Mouse (Mus musculus) liver, postnatal 0 days (tissue): ENCODE results near the gene Lrrc32. TPM values are rescaled to one million over a fixed set of nuclear protein-coding genes. Genes with fewer than 3 reads are reported as not detected.

Experiments used
- ATAC-seq: fragments of 200-750 bp; cut with Nextera tagmentation; 2 replicates; pipeline ENCODE4 v1.8.0; 2017; ENCODE audit warnings: mild to moderate bottlenecking, moderate library complexity
- DNase-seq: peaks from one replicate; pipeline ENCODE4 v3.0.0-alpha.2; 2016
- H3K27ac ChIP-seq: fragments of 300-500 bp; sonication (generic); 2 replicates; pipeline ENCODE4 v1.5.1; 2014; ENCODE audit warnings: antibody characterized with exemption, moderate library complexity, mild to moderate bottlenecking, low read depth
- H3K27me3 ChIP-seq: fragments of 300-500 bp; sonication (generic); 2 replicates; pipeline ENCODE4 v1.6.1; 2014; ENCODE audit warnings: low read length, control low read depth, mixed read lengths; ENCODE audit not compliant: insufficient read depth
- H3K36me3 ChIP-seq: fragments of 300-500 bp; sonication (generic); replicated peaks from 2 replicates; pipeline ENCODE4 v1.6.1; 2014; ENCODE audit warnings: mild to moderate bottlenecking, control low read depth, low read length, moderate library complexity, mixed read lengths; ENCODE audit not compliant: insufficient read depth
- H3K4me1 ChIP-seq: fragments of 300-500 bp; sonication (generic); 2 replicates; pipeline ENCODE4 v1.6.1; 2014; ENCODE audit warnings: antibody characterized with exemption, mild to moderate bottlenecking, control low read depth; ENCODE audit not compliant: insufficient read depth
- H3K4me2 ChIP-seq: fragments of 300-500 bp; sonication (generic); 2 replicates; pipeline ENCODE4 v1.6.1; 2014; ENCODE audit warnings: low read depth, mild to moderate bottlenecking, low read length, moderate library complexity, mixed read lengths
- H3K4me3 ChIP-seq: fragments of 300-500 bp; sonication (generic); 2 replicates; pipeline ENCODE4 v1.5.1; 2014; ENCODE audit warnings: low read depth, low read length
- H3K9ac ChIP-seq: fragments of 300-500 bp; sonication (generic); replicated peaks from 2 replicates; pipeline ENCODE4 v1.6.1; 2014; ENCODE audit warnings: mild to moderate bottlenecking, moderate library complexity
- H3K9me3 ChIP-seq: fragments of 300-500 bp; sonication (generic); 2 replicates; pipeline ENCODE4 v1.6.1; 2016; ENCODE audit warnings: mild to moderate bottlenecking, control low read depth, low read length, mixed read lengths
- CTCF ChIP-seq: sonication (generic); IDR thresholded peaks from 2 replicates; pipeline ENCODE4 v1.5.1; 2016; ENCODE audit warnings: antibody characterized with exemption, low read depth
- EP300 ChIP-seq: IDR thresholded peaks from 2 replicates; pipeline ENCODE4 v1.6.1; 2016; ENCODE audit warnings: antibody characterized with exemption, low read depth, mild to moderate bottlenecking
- WGBS: fragments of 180-500 bp; shearing (Covaris S2); extraction: QIAGEN DNeasy Blood & Tissue Kit; methylation state at CpG from one replicate; pipeline ENCODE4 v1.1.7; 2014; ENCODE audit not compliant: insufficient replicate concordance; 5-methylcytosine and 5-hydroxymethylcytosine counted together
- polyA plus RNA-seq: library from polyadenylated mRNA; unstranded; fragments of >200 nt; fragmentation: Nextera tagmentation; extraction: Ambion mirVana; gene quantifications from 2 replicates; pipeline ENCODE4 v1.2.1, GENCODE M21; 2015

Lrrc32 gene
- polyA plus RNA-seq, 1 experiment from 2014 or later = 6.2 TPM

DNA sequence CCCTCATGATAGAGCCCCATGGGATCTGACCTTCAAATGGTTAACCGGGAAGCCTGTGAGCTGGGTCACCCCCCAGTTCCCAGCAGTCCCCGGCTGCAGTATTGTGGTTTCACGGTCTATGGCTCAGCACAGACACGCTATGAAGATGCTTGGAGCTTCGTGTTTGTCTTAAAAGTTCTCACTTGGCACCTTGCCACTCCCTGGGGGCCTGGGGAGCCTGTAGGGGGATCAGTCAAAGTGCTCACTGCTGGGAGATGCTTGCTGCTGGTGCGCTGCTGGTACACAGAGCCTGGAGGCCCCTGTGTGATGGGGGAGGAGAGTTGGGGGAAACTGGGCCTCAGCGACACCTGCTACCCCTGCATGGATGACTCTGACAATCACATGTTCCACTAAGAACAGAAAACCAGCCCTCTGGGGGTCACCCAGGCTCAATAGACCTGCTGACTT, 2.6 kb upstream of the Lrrc32 start:
- TF ChIP-seq CTCF = no peak
- no peak for TF ChIP-seq EP300
- H3K4me1 ChIP-seq = peaks cover 10% of the 10 kb centered on the region
- no peaks in the 10 kb centered on the region for H3K9me3 ChIP-seq
- H3K36me3 ChIP-seq = no peaks in the 10 kb centered on the region
- no peak overlapping the region for H3K4me3 ChIP-seq
- DNase-seq (peak; percentile 66), ATAC-seq (peak; percentile 35)
- no peak overlapping the region for H3K4me2 ChIP-seq
- peaks cover 25% of the 10 kb centered on the region for H3K27me3 ChIP-seq
- no peak overlapping the region for H3K9ac ChIP-seq
- WGBS = 50% methylated on average over 7 of the region's 7 CpGs
- H3K27ac ChIP-seq = peak overlapping the region; percentile 48

DNA sequence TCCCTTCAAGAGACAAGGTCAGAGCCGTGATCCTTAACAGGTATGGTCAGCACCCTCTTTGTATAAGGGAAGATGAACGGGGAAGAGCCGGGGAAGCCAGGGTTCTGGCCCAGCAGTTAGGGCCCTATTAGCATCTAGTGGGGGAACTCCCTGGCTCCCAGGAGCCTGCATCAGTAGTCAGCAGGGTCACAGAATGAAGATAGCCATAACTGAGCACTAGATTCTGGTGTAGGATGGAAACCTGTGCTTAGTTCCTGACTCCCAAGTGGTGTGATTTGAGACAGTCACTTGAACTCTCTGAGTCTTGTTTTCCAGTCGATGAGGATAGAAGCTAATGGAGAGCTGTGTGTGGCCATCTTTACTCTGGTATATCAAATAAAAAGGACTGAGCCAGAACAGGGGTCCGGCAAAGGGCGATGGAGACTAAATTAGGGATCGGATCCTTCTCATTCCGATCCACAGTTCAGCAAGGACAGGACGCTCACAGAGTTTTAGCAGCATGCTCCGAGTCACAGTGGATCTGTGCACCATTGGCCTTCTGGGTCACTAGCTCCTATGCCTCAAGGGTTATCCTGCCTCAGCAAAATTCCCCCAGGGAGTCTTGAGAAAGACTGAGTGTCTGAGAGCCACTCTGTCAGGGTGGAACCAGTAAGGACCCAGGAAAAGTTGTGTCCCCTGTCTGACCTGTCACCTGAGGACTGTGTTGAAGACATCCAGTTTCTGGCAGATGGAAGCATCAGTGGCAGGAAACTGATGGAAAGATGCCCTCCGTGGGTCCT, 1.7 kb upstream of the Lrrc32 start:
- Histone ChIP-seq H3K9me3 (no peaks in the 10 kb centered on the region), H3K4me3 (no peak overlapping the region), H3K27me3 (peaks cover 27% of the 10 kb centered on the region), H3K9ac (no peak overlapping the region), H3K4me1 (peaks cover 10% of the 10 kb centered on the region), H3K27ac (peak overlapping the region; percentile 48; the same call in 1 of the 2 replicates), H3K36me3 (no peaks in the 10 kb centered on the region), H3K4me2 (no peak overlapping the region)
- 79% methylated on average over 11 of the region's 11 CpGs for WGBS
- DNase-seq (no peak), ATAC-seq (no peak)
- TF ChIP-seq CTCF (no peak), EP300 (no peak)

DNA sequence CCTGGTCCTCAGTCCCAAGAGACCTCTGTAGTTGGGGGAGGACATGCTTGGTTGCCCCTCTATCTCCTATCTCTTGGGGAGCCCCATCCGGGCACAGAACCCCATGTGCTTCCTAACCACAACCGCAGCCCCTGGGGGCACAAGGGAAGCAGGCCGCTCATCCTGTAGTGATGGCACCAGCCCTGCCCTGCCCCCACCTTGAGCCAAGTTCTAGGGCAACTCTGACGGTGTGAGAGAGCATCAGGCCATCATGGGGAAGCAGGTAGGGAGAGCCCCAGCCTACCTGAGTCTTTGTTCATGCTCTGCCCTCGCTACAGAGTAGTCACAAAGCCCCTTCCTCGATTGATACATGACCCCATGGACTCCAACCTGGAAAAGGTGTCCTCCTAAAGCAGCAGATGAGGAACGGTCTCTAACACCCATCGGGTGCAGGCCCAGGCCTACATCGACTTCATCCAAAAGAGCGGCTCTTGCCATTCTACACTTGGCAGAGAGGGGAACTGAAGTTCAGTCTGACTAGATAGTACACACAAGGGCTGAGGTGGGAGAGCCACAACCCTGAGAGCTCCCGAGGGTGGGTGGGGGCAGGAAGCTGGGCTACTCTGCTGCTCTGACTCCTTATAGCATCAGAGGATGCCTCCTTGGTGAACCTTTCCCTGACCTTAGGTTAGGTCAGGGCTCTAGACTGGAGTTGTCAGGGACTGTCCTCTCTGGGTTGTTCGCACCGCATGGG, 519 bp upstream of the Lrrc32 start:
- TF ChIP-seq EP300 = peak; percentile 40; the same call in 1 of the 2 replicates
- TF ChIP-seq CTCF = no peak
- 46% methylated on average over 13 of the region's 13 CpGs for WGBS
- 0 out of 2 replicates have a peak overlapping the region, but pooled peaks have one; percentile 70 for H3K4me2 ChIP-seq

DNA sequence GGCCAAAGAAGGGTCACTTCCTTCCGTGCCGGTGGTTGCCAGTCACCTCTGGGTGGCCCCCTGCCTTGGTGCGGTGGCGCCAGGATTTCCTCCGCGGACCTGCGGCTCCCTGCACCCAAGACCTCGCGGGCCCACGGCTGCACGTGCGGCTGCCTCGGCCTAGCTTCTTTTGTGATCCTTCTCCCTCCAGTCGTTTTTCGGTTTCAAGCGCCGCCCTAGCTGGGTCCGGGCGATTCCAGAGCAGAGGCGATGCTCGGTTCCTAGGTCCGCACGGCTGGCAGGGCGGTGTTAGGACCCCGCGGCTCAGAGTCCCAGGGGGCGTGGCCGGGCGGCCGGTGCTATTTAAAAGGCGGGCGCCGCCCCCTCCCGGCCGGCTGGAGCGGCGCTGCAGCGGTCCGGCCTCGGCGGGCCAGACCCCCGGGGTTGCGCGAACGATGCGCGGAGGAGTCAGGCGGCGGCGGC, 571 bp downstream of the Lrrc32 start:
- peak overlapping the region; percentile 34; the same call in 1 of the 2 replicates for H3K27ac ChIP-seq
- H3K4me2 ChIP-seq = peak overlapping the region; percentile 70
- peaks cover 24% of the 10 kb centered on the region for H3K4me1 ChIP-seq
- no peak; the same call in 1 of the 2 replicates for TF ChIP-seq CTCF
- no peak for TF ChIP-seq EP300
- ATAC-seq = peak; percentile 53
- H3K9ac ChIP-seq = peak overlapping the region; percentile 57
- no peaks in the 10 kb centered on the region for H3K36me3 ChIP-seq
- H3K4me3 ChIP-seq = peak overlapping the region; percentile 55
- under 1% methylated on average over 49 of the region's 50 CpGs for WGBS
- peak; percentile 75 for DNase-seq
- peaks cover 26% of the 10 kb centered on the region for H3K27me3 ChIP-seq
- no peaks in the 10 kb centered on the region for H3K9me3 ChIP-seq

More for the DNA sequence above, 519 bp upstream of the Lrrc32 start:
- Histone ChIP-seq H3K9ac (no peak overlapping the region), H3K4me1 (peaks cover 14% of the 10 kb centered on the region), H3K27me3 (peaks cover 26% of the 10 kb centered on the region), H3K36me3 (no peaks in the 10 kb centered on the region), H3K4me3 (no peak overlapping the region), H3K9me3 (no peaks in the 10 kb centered on the region), H3K27ac (no peak overlapping the region)
- peak; percentile 61 for ATAC-seq
- peak; percentile 74 for DNase-seq

DNA sequence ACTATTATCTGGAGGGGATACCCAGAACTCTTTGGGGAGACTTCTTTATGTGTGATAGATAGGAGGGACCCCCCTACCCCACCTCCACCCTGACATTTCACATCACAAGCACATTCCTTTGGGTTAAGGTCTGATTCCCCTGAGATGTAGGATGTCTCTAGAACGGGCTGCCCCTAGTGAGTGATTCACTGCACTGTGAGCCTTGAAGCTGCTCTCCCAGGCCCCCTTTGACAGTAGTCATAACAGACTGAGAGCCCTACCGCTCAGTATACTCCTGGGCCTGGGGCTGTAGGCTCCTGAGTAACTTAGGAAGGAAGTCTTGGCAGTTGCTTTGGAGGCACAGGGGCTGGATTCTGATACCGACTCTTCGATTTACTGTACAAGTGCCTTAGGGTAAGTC, 1.2 kb downstream of the Lrrc32 start:
- no peaks in the 10 kb centered on the region for H3K36me3 ChIP-seq
- 45% methylated on average over 4 of the region's 4 CpGs for WGBS
- peak overlapping the region; percentile 70 for H3K4me2 ChIP-seq
- DNase-seq = no peak
- H3K9ac ChIP-seq = peak overlapping the region; percentile 57
- peak overlapping the region; percentile 34; the same call in 1 of the 2 replicates for H3K27ac ChIP-seq
- TF ChIP-seq EP300 = no peak
- TF ChIP-seq CTCF = no peak
- no peak for ATAC-seq
- H3K9me3 ChIP-seq = no peaks in the 10 kb centered on the region
- peaks cover 26% of the 10 kb centered on the region for H3K4me1 ChIP-seq
- peaks cover 26% of the 10 kb centered on the region for H3K27me3 ChIP-seq
- peak overlapping the region; percentile 55 for H3K4me3 ChIP-seq

DNA sequence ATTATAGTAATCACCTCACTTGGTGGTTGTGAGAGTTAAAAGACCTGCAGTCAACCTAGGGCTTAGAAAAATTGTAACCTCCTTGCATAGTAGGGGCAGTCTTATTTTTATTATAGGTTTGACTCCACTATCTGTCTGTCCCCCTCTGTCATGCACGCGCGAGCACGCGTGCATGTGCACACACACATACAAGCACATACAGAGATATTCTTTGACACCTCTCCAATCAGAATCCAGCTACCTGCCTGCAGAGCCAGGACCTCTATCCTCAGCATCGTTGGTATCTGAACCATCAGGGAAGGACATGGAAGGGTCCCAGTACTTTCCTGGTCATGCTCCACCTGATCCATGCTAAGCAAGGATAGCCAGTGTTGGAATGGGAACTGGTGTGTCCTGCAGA, 1.8 kb downstream of the Lrrc32 start:
- ATAC-seq (no peak), DNase-seq (no peak)
- 85% methylated on average over 6 of the region's 6 CpGs for whole genome bisulfite sequencing
- H3K36me3 ChIP-seq = no peaks in the 10 kb centered on the region
- H3K9ac ChIP-seq = peak overlapping the region; percentile 57; the same call in 1 of the 2 replicates
- peaks cover 26% of the 10 kb centered on the region for H3K27me3 ChIP-seq
- H3K4me2 ChIP-seq = peak overlapping the region; percentile 70
- H3K9me3 ChIP-seq = no peaks in the 10 kb centered on the region
- peaks cover 26% of the 10 kb centered on the region for H3K4me1 ChIP-seq
- peak overlapping the region; percentile 55 for H3K4me3 ChIP-seq
- H3K27ac ChIP-seq = no peak overlapping the region
- no peak for TF ChIP-seq CTCF
- TF ChIP-seq EP300 = no peak
